Mouse (Mus musculus): ENCODE data around the gene Zfp961.

- TF ChIP-seq CTCF (IDR thresholded peaks at IDR 0.05): no peak
- no peak for TF ChIP-seq EP300 (IDR thresholded peaks at IDR 0.05; ENCODE audit: insufficient read depth, low read depth, low read length)
- no peak for TF ChIP-seq POLR2A (IDR thresholded peaks at IDR 0.05; ENCODE audit: insufficient read depth, low read depth, low read length)
Observed at GRCm38 (mm10) chr8:71927779-71928178, 23.1 kb upstream of the Zfp961 start.

Measured in heart, adult 2 months (tissue).